Mouse (Mus musculus) stomach, postnatal 0 days (tissue): ENCODE results near the gene Vegfa. TPM values are rescaled to one million over a fixed set of nuclear protein-coding genes. Genes with fewer than 3 reads are reported as not detected.
"Not testable (repeated sequence)": the region's sequence is repeated elsewhere in the genome, so short reads cannot be mapped to it uniquely, and the experiment has no call there.

ENCODE experiments used
- ATAC-seq: fragments of 200-750 bp; cut with Nextera tagmentation; 2 replicates; pipeline ENCODE4 v1.8.0; 2017; ENCODE audit not compliant: low FRiP score, low TSS enrichment
- DNase-seq: peaks from one replicate; pipeline ENCODE4 v3.0.0-alpha.2; 2016; ENCODE audit warnings: low spot score
- H3K27ac ChIP-seq: fragments of 300-500 bp; sonication (generic); replicated peaks from 2 replicates; pipeline ENCODE4 v1.5.1; 2014; ENCODE audit warnings: mild to moderate bottlenecking, control low read depth
- H3K27me3 ChIP-seq: fragments of 300-500 bp; sonication (generic); 2 replicates; pipeline ENCODE4 v1.6.1; 2014; ENCODE audit warnings: low read length; ENCODE audit not compliant: control insufficient read depth, insufficient read depth
- H3K36me3 ChIP-seq: fragments of 300-500 bp; sonication (generic); 2 replicates; pipeline ENCODE4 v1.6.1; 2014; ENCODE audit warnings: low read length, mixed read lengths; ENCODE audit not compliant: control insufficient read depth, insufficient read depth
- H3K4me1 ChIP-seq: fragments of 300-500 bp; sonication (generic); replicated peaks from 2 replicates; pipeline ENCODE4 v1.6.1; 2014; ENCODE audit warnings: antibody characterized with exemption; ENCODE audit not compliant: control insufficient read depth, insufficient read depth
- H3K4me2 ChIP-seq: fragments of 300-500 bp; sonication (generic); replicated peaks from 2 replicates; pipeline ENCODE4 v1.6.1; 2014; ENCODE audit warnings: low read depth, mild to moderate bottlenecking, control low read depth, moderate library complexity
- H3K4me3 ChIP-seq: fragments of 300-500 bp; sonication (generic); 2 replicates; pipeline ENCODE4 v1.5.1; 2014; ENCODE audit warnings: low read depth, low read length, control low read depth
- H3K9ac ChIP-seq: fragments of 300-500 bp; sonication (generic); 2 replicates; pipeline ENCODE4 v1.6.1; 2014; ENCODE audit warnings: mild to moderate bottlenecking, low read length, control low read depth, mixed read lengths
- H3K9me3 ChIP-seq: fragments of 300-500 bp; sonication (generic); 2 replicates; pipeline ENCODE4 v1.6.1; 2016; ENCODE audit warnings: low read length; ENCODE audit not compliant: control insufficient read depth
- CTCF ChIP-seq: IDR thresholded peaks from 2 replicates; pipeline ENCODE4 v1.5.1; 2016; ENCODE audit warnings: antibody characterized with exemption, low read depth, mild to moderate bottlenecking, moderate library complexity
- EP300 ChIP-seq: optimal IDR thresholded peaks from 2 replicates; pipeline ENCODE3; 2016; ENCODE audit warnings: antibody characterized with exemption
- WGBS: fragments of 180-500 bp; shearing (Covaris S2); extraction: QIAGEN DNeasy Blood & Tissue Kit; methylation state at CpG from one replicate; pipeline ENCODE4 v1.1.7; 2014; 5-methylcytosine and 5-hydroxymethylcytosine counted together
- polyA plus RNA-seq: library from polyadenylated mRNA; unstranded; fragments of >200 nt; fragmentation: Nextera tagmentation; extraction: Ambion mirVana; gene quantifications from 2 replicates; pipeline ENCODE4 v1.2.1, GENCODE M21; 2015

Gene Vegfa
- polyA plus RNA-seq, 1 experiment from 2014 or later, result 3.1 TPM

GRCm38 (mm10) chr17:45999366-45999940 is 32.7 kb downstream of the Vegfa start:
- 0 out of 2 replicates have a peak, but pooled peaks have one; percentile 1 for ATAC-seq
- 60% methylated on average over 9 of the region's 9 CpGs for WGBS

GRCm38 (mm10) chr17:45998363-45998762 is 33.8 kb downstream of the Vegfa start:
- H3K27ac ChIP-seq, result 0 out of 2 replicates have a peak overlapping the region, but pooled peaks have one; percentile 30
- H3K4me3 ChIP-seq, result no peak overlapping the region
- no peaks in the 10 kb centered on the region for H3K27me3 ChIP-seq
- TF ChIP-seq CTCF (no peak), EP300 (no peak)
- H3K9ac ChIP-seq, result no peak overlapping the region
- DNase-seq (no peak), ATAC-seq (no peak)
- WGBS, result 26% methylated on average over 6 of the region's 6 CpGs
- no peaks in the 10 kb centered on the region for H3K9me3 ChIP-seq
- H3K4me2 ChIP-seq, result no peak overlapping the region
- no peaks in the 10 kb centered on the region for H3K36me3 ChIP-seq
- H3K4me1 ChIP-seq, result no peaks in the 10 kb centered on the region

More at GRCm38 (mm10) chr17:45999366-45999940, 32.7 kb downstream of the Vegfa start:
- no peaks in the 10 kb centered on the region for H3K36me3 ChIP-seq
- DNase-seq, result no peak
- no peak overlapping the region for H3K27ac ChIP-seq
- no peaks in the 10 kb centered on the region for H3K27me3 ChIP-seq
- no peak overlapping the region for H3K4me3 ChIP-seq
- TF ChIP-seq EP300 (no peak), CTCF (no peak)
- no peak overlapping the region for H3K9ac ChIP-seq
- H3K4me2 ChIP-seq, result no peak overlapping the region
- no peaks in the 10 kb centered on the region for H3K9me3 ChIP-seq
- no peaks in the 10 kb centered on the region for H3K4me1 ChIP-seq

- Histone ChIP-seq H3K4me2 (no peak overlapping the region), H3K36me3 (no peaks in the 10 kb centered on the region), H3K4me1 (no peaks in the 10 kb centered on the region), H3K27ac (no peak overlapping the region), H3K9me3 (no peaks in the 10 kb centered on the region), H3K9ac (no peak overlapping the region), H3K27me3 (no peaks in the 10 kb centered on the region), H3K4me3 (no peak overlapping the region)
- WGBS, result 60% methylated on average over 9 of the region's 9 CpGs
- peak; percentile 33; the same call in 1 of the 2 replicates for ATAC-seq
- TF ChIP-seq EP300, result no peak
- no peak for TF ChIP-seq CTCF
- peak; percentile 47 for DNase-seq
Observed at GRCm38 (mm10) chr17:45996921-45997444, 35.2 kb downstream of the Vegfa start.

DNA sequence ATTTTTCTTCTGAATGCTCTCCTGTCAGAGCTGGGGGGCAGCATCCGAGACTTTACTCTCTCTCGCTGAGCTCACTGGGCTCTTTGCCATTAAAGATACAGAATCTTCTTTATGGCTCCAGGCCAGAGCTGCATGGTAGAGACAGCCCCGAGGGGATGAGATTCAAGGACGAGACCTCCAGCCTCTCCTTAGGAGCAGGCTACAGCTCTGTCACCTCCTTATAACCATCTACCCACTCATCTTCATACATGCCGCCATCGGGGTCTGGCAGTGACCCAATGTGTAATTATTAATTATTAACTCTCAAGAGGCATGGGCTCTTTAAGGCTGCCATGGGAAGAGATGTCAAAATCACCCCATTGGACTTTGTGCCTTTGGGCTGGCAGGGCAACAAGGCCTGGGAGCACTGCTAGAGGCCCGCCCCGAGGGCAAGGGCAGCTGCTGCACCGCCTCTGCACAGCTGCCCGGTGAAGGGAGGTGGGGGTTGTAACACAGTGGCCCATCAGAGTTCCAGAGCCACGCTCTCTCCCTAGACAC is 37.8 kb downstream of the Vegfa start:
- H3K4me2 ChIP-seq, result no peak overlapping the region
- no peaks in the 10 kb centered on the region for H3K27me3 ChIP-seq
- no peaks in the 10 kb centered on the region for H3K4me1 ChIP-seq
- no peaks in the 10 kb centered on the region for H3K9me3 ChIP-seq
- 46% methylated on average over 11 of the region's 11 CpGs for WGBS
- peak; percentile 88 for ATAC-seq
- H3K27ac ChIP-seq, result no peak overlapping the region
- no peak overlapping the region for H3K9ac ChIP-seq
- no peak for TF ChIP-seq EP300
- TF ChIP-seq CTCF, result no peak
- no peak overlapping the region for H3K4me3 ChIP-seq
- H3K36me3 ChIP-seq, result no peaks in the 10 kb centered on the region
- DNase-seq, result peak; percentile 80

- no peak overlapping the region for H3K9ac ChIP-seq
- H3K9me3 ChIP-seq, result no peaks in the 10 kb centered on the region
- H3K27me3 ChIP-seq, result no peaks in the 10 kb centered on the region
- TF ChIP-seq CTCF (no peak), EP300 (no peak)
- H3K4me3 ChIP-seq, result no peak overlapping the region
- no peaks in the 10 kb centered on the region for H3K36me3 ChIP-seq
- H3K4me2 ChIP-seq, result no peak overlapping the region
- no peak overlapping the region for H3K27ac ChIP-seq
- no peak for DNase-seq
- peak; percentile 74 for ATAC-seq
- H3K4me1 ChIP-seq, result no peaks in the 10 kb centered on the region
- WGBS, result 84% methylated on average over 3 of the region's 3 CpGs
Observed at GRCm38 (mm10) chr17:45986915-45987314, 45.3 kb downstream of the Vegfa start.

DNA sequence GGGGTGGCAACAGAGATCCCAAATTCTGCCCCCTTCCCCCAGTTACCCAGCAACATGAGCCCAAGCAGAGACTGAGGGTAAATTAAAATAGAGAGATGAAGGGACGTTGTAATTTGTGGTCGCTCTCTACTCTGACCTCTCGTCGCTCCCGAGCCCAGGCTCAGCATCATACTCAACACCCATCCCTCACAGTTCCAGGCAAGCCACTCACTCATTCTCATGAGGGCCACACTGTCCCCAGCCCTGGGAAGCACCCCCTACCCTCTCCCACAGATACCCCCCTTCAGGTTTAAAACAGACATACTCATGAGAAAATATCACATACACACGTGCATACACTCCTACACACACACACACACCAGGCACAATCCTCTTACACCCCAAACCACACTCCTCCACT is 45.8 kb downstream of the Vegfa start:
- TF ChIP-seq EP300 (no peak), CTCF (no peak)
- no peaks in the 10 kb centered on the region for H3K4me1 ChIP-seq
- no peaks in the 10 kb centered on the region for H3K36me3 ChIP-seq
- no peak for ATAC-seq
- no peak for DNase-seq
- H3K27me3 ChIP-seq, result no peaks in the 10 kb centered on the region
- no peaks in the 10 kb centered on the region for H3K9me3 ChIP-seq
- WGBS, result 77% methylated on average over 6 of the region's 6 CpGs
- H3K27ac ChIP-seq, result no peak overlapping the region
- no peak overlapping the region for H3K9ac ChIP-seq
- no peak overlapping the region for H3K4me3 ChIP-seq
- H3K4me2 ChIP-seq, result no peak overlapping the region

- not testable (repeated sequence) for H3K9ac ChIP-seq, H3K4me3 ChIP-seq, H3K4me2 ChIP-seq, H3K27me3 ChIP-seq, DNase-seq, H3K27ac ChIP-seq, ATAC-seq, H3K36me3 ChIP-seq, H3K9me3 ChIP-seq, H3K4me1 ChIP-seq
- 97% methylated on average over 1 of the region's 1 CpGs for WGBS
Observed at GRCm38 (mm10) chr17:45983185-45983584, 49.0 kb downstream of the Vegfa start.
